In the genomic region with DNA sequence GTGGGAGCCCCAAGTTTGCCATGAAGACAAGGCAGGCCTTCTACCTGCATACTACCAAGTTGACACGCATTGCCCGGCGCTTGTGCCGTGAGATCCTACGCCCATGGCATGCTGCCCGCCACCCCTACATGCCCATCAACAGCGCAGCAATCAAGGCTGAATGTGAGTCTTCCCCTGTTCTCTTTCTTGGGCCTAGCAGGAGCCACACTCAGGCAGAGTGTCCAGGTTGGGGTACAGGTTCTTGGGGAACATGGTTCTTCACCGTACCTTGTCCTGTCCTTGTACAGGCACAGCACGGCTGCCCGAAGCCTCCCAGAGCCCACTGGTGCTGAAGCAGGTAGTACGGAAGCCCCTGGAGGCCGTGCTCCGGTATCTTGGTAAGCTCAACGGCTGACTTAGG, we compare ENCODE assay signal across 8 mouse cellular contexts.
"Had no signal": no experiment of that assay in that cellular context is flagged by ENCODE, and none has a peak within 500 bp of the region (broad histone marks: within the 10 kb centered on the region; RNA-seq: fewer than 3 reads in every experiment).

No protein-coding gene starts in this region.

- ATAC-seq: liver, embryonic 12.5 days; midbrain, embryonic 16.5 days had no signal

- H3K27ac ChIP-seq: limb, embryonic 15.5 days; liver, embryonic 12.5 days; midbrain, embryonic 12.5 days had no signal

- H3K9me3 ChIP-seq: limb, embryonic 15.5 days; liver, embryonic 12.5 days; midbrain, embryonic 12.5 days had no signal

- H3K9ac ChIP-seq: limb, embryonic 15.5 days; liver, embryonic 12.5 days; midbrain, embryonic 12.5 days had no signal

- H3K27me3 ChIP-seq: limb, embryonic 15.5 days; liver, embryonic 12.5 days; midbrain, embryonic 12.5 days had no signal

- H3K4me1 ChIP-seq: midbrain, embryonic 12.5 days had no signal

- H3K4me3 ChIP-seq: limb, embryonic 15.5 days; liver, embryonic 12.5 days; midbrain, embryonic 12.5 days had no signal

- H3K4me2 ChIP-seq: limb, embryonic 15.5 days; liver, embryonic 12.5 days; midbrain, embryonic 12.5 days had no signal

- DNase-seq: kidney, postnatal 25 days; lung, postnatal 14 days; right cerebral cortex, postnatal 14 days; thymus, postnatal 36 days had no signal
